ENCODE assay signal across 9 mouse cellular contexts in the genomic region with DNA sequence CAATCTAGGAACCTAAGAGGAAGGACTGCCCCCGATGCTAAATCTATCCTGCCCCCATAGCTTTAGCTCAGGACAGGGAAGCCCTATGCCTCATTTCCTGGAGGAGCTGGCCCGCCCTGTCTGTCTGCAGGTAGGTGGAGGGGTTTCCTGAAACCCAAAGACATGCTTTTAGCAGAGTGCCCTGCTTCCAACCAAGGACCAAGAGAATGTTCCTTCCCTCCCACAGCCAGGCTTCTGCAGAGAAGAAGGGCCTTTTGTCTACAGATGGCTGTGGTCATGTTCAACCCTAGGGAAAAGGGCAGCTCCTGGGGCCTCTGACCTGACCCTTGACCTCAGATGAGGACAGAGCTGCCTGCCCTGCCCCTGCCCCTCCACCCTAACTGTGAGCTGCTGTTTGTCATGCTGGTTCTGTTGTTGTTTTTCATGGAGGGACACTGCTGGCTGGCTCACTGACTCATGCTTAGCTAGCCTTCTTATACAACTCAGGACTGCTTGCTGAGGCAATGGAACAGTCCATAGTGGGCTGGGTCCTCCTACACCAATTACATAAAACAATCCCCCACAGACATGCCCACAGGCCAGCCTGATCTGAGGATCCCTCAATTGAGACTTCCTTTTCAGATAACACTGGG. TPM values are rescaled to one million over a fixed set of nuclear protein-coding genes. Genes with fewer than 3 reads are reported as not detected.
DNase-seq lines count a peak whose midpoint lies in the region; ATAC-seq lines count a peak whose summit lies in the region.
"Had no signal": no experiment of that assay in that cellular context is flagged by ENCODE, and none has a peak within 500 bp of the region (broad histone marks: within the 10 kb centered on the region; RNA-seq: fewer than 3 reads in every experiment).

No protein-coding gene starts in this region.

- no peaks in the 10 kb centered on the region for H3K27me3 ChIP-seq in stomach, embryonic 15.5 days (replicated peaks)

- ATAC-seq in stomach, embryonic 15.5 days (ENCODE audit: insufficient read depth, low FRiP score, low read depth): no peak

- no peak overlapping the region for H3K4me2 ChIP-seq in stomach, embryonic 15.5 days

- H3K36me3 ChIP-seq in stomach, embryonic 15.5 days: no peaks in the 10 kb centered on the region

- H3K9me3 ChIP-seq in stomach, embryonic 15.5 days: no peaks in the 10 kb centered on the region

- DNase-seq in cerebellum, adult 9-10 months: peak; percentile 41
- DNase-seq in cerebellum, postnatal 36 days: no peak
- DNase-seq in kidney, adult 9 months: peak; percentile 30
- DNase-seq in kidney, adult 18-20 months: no peak
- DNase-seq in right cerebral cortex, adult 18-20 months: peak; percentile 49
- DNase-seq in right cerebral cortex, postnatal 14 days: no peak
- DNase-seq in gastrocnemius, adult 8-10 months (ENCODE audit: low spot score in 2 of 2): no peak
- DNase-seq: B cell, adult 2 months had no signal

- H3K4me3 ChIP-seq in stomach, embryonic 15.5 days (replicated peaks): no peak overlapping the region

- WGBS in stomach, embryonic 15.5 days: 55% methylated on average over 2 of the region's 2 CpGs

- no peak overlapping the region for H3K9ac ChIP-seq in stomach, embryonic 15.5 days

- H3K27ac ChIP-seq in stomach, embryonic 15.5 days: peak overlapping the region; percentile 18; the same call in 1 of the 2 replicates

- peaks cover 37% of the 10 kb centered on the region for H3K4me1 ChIP-seq in stomach, embryonic 15.5 days

RNA-seq across cellular contexts. Expression of a gene that starts 2.3 kb away (rescaled TPM):
- 27.6 and 28.2 TPM in 2 replicates for polyA plus RNA-seq in stomach, embryonic 15.5 days (2015; fragmentation: Nextera tagmentation; extraction: Ambion mirVana)
- total RNA-seq in gastrocnemius, adult 8-10 months (2022): 1 to 10 TPM; 4.0 to 8.9 (median 6.2) TPM

RNA-seq across cellular contexts. Expression of a gene that starts 8.9 kb away (rescaled TPM):
- 0.55 and 0.89 TPM in 2 replicates for polyA plus RNA-seq in stomach, embryonic 15.5 days (2015; fragmentation: Nextera tagmentation; extraction: Ambion mirVana)
- under 1 TPM; 0.21 to 0.72 (median 0.31) TPM for total RNA-seq in gastrocnemius, adult 8-10 months (2022)

RNA-seq across cellular contexts. Expression of a gene that starts 13.4 kb away (rescaled TPM):
- 0.22 TPM in 1 of 2 replicates, not detected in the other for polyA plus RNA-seq in stomach, embryonic 15.5 days (2015; fragmentation: Nextera tagmentation; extraction: Ambion mirVana)
- total RNA-seq in gastrocnemius, adult 8-10 months (2022): not detected

RNA-seq across cellular contexts. Expression of a gene that starts 15.9 kb away (rescaled TPM):
- 110 and 114 TPM in 2 replicates for polyA plus RNA-seq in stomach, embryonic 15.5 days (2015; fragmentation: Nextera tagmentation; extraction: Ambion mirVana)
- total RNA-seq in gastrocnemius, adult 8-10 months (2022): 10 to 100 TPM; 23.8 to 25.1 (median 23.9) TPM

RNA-seq across cellular contexts. Expression of a gene that starts 25.9 kb away (rescaled TPM):
- 195 and 219 TPM in 2 replicates for polyA plus RNA-seq in stomach, embryonic 15.5 days (2015; fragmentation: Nextera tagmentation; extraction: Ambion mirVana)
- total RNA-seq in gastrocnemius, adult 8-10 months (2022): 10 to 100 TPM; 46.2 to 50.5 (median 47.7) TPM

Comparison
In these comparisons a context has a peak if more than half of its experiments do, and no peak if none do; other contexts are left out.
1. DNase-seq: peak in cerebellum, adult 9-10 months (single experiment), kidney, adult 9 months (single experiment) and right cerebral cortex, adult 18-20 months (single experiment); none in cerebellum, postnatal 36 days (0 of 2), kidney, adult 18-20 months (single experiment), right cerebral cortex, postnatal 14 days (single experiment) and gastrocnemius, adult 8-10 months (0 of 2).